Mouse (Mus musculus) neural tube, embryonic 14.5 days (tissue): ENCODE measurements around the gene Tnrc6b. TPM values are rescaled to one million over a fixed set of nuclear protein-coding genes. Genes with fewer than 3 reads are reported as not detected.
A peak's percentile ranks its signal among the peaks of the same experiment; 100 is the strongest.

Experiments
- ATAC-seq: fragments of 200-750 bp; cut with Nextera tagmentation; 2 replicates; pipeline ENCODE4 v1.8.0; 2017; ENCODE audit warnings: low read depth, mild to moderate bottlenecking, moderate TSS enrichment, moderate library complexity
- H3K27ac ChIP-seq: fragments of 300-500 bp; sonication (generic); 2 replicates; pipeline ENCODE4 v1.5.1; 2014; ENCODE audit warnings: low read depth, mild to moderate bottlenecking, control low read depth, low read length, moderate library complexity, mixed read lengths
- H3K27me3 ChIP-seq: fragments of 300-500 bp; sonication (generic); 2 replicates; pipeline ENCODE4 v1.6.1; 2014; ENCODE audit warnings: low read length; ENCODE audit not compliant: control insufficient read depth, insufficient read depth
- H3K36me3 ChIP-seq: fragments of 300-500 bp; sonication (generic); 2 replicates; pipeline ENCODE4 v1.6.1; 2014; ENCODE audit warnings: low read length, mixed read lengths; ENCODE audit not compliant: control insufficient read depth, insufficient read depth
- H3K4me1 ChIP-seq: fragments of 300-500 bp; sonication (generic); 2 replicates; pipeline ENCODE4 v1.6.1; 2014; ENCODE audit warnings: low read length; ENCODE audit not compliant: control insufficient read depth, insufficient read depth
- H3K4me2 ChIP-seq: fragments of 300-500 bp; sonication (generic); 2 replicates; pipeline ENCODE4 v1.6.1; 2014; ENCODE audit warnings: mild to moderate bottlenecking, low read depth, low read length, control low read depth
- H3K4me3 ChIP-seq: fragments of 300-500 bp; sonication (generic); 2 replicates; pipeline ENCODE4 v1.5.1; 2014; ENCODE audit warnings: low read depth, low read length, control low read depth, mixed read lengths
- H3K9ac ChIP-seq: fragments of 300-500 bp; sonication (generic); replicated peaks from 2 replicates; pipeline ENCODE4 v1.6.1; 2014; ENCODE audit warnings: low read depth, mild to moderate bottlenecking, control low read depth, low read length, mixed read lengths
- H3K9me3 ChIP-seq: fragments of 300-500 bp; sonication (generic); 2 replicates; pipeline ENCODE4 v1.6.1; 2016; ENCODE audit warnings: low read length; ENCODE audit not compliant: control insufficient read depth
- WGBS: fragments of 180-500 bp; shearing (Covaris S2); extraction: QIAGEN DNeasy Blood & Tissue Kit; methylation state at CpG from one replicate; pipeline ENCODE4 v1.1.7; 2014; 5-methylcytosine and 5-hydroxymethylcytosine counted together
- polyA plus RNA-seq: library from polyadenylated mRNA; unstranded; fragments of >200 nt; fragmentation: Nextera tagmentation; extraction: Ambion mirVana; gene quantifications from 2 replicates; pipeline ENCODE4 v1.2.1, GENCODE M21; 2014

Tnrc6b gene
- polyA plus RNA-seq, 1 experiment from 2014 or later = 26.5 TPM

DNA sequence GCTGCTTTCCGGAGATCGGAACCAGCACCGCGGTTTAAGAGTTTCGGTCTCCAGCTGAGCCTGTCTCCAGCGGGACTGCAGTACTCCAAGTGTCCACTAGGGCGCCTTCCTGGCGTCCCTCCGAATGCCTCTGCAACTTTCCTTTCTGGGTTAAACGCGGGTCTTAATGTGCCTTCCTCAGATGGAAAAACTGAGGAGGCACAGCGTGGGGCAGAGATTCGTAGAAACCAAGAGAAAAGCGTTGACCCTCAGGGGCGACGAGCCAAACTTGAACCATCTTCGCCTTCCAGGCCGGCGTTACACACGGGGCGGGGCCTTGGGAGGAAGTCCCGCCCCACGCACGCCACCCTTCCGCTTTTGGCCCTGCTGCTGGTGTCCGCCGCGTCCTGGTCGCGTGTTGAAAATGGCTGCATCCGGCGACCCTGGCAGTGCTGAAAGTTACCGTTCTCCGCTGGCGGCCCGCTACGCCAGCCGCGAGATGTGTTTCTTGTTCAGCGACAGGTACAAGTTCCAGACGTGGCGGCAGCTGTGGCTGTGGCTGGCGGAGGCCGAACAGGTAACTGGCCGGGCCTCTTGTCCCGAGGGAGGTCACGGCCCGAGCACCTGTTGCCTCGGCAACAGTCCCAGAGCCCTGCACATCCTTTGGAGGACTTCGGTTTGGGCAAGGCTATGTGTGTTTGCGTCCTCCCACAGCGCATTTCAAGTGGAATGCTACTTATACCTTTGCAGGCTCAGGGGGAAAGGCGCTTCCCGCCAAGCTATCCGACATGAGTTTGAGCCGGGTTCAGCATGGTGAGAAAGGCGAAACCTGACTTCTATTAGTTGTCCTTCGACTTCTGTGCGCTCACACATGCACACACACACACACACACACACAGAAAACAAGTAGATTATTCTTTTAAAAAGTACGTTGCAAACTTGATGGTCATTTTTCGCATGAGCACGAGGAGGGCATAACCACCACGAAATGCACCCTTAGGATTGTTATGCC lies 237.3 kb downstream of the Tnrc6b start, which contains the start of gene Adsl:
Gene Adsl, plus strand, starts transcription at position 346 of the 991 bp plus-strand sequence.
- Histone ChIP-seq H3K4me3 (peak within 1 kb of the TSS; percentile 78), H3K36me3 (0 out of 2 replicates have a peak, but pooled peaks cover 4% of the 10 kb centered on the region), H3K27me3 (no peaks in the 10 kb centered on the region), H3K4me1 (peaks cover 7% of the 10 kb centered on the region; the same call in 1 of the 2 replicates), H3K27ac (peak within 1 kb of the TSS; percentile 55), H3K9me3 (no peaks in the 10 kb centered on the region), H3K4me2 (peak within 1 kb of the TSS; percentile 71), H3K9ac (peak within 1 kb of the TSS; percentile 54)
- ATAC-seq = peak; percentile 94
- WGBS = 1% methylated on average over 63 of the region's 63 CpGs

DNA sequence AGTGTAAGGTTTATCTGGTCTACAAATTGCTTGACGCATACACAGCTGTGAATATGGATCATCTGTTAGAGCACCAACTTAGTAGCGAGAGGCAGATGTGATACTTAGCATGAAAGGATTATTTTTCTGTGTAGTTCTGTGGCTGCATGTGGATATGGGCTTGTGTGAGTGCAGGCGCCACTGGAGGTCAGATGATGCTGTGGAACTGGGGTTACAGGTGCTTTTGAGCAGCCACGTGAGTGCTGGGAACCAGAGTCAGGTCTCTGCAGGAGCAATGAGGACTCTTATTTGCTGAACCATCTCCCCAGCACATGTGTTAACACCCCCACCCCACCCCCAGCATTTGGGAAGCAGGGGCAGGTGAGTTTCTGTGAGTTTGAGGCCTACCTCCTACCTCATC lies 238.3 kb downstream of the Tnrc6b start:
- Histone ChIP-seq H3K9me3 (no peaks in the 10 kb centered on the region), H3K36me3 (peaks cover 4% of the 10 kb centered on the region; the same call in 1 of the 2 replicates), H3K4me3 (peak overlapping the region; percentile 78), H3K4me1 (peaks cover 7% of the 10 kb centered on the region; the same call in 1 of the 2 replicates), H3K4me2 (peak overlapping the region; percentile 71), H3K27ac (no peak overlapping the region), H3K27me3 (no peaks in the 10 kb centered on the region), H3K9ac (no peak overlapping the region)
- no peak for ATAC-seq
- WGBS = 62% methylated on average over 4 of the region's 4 CpGs

DNA sequence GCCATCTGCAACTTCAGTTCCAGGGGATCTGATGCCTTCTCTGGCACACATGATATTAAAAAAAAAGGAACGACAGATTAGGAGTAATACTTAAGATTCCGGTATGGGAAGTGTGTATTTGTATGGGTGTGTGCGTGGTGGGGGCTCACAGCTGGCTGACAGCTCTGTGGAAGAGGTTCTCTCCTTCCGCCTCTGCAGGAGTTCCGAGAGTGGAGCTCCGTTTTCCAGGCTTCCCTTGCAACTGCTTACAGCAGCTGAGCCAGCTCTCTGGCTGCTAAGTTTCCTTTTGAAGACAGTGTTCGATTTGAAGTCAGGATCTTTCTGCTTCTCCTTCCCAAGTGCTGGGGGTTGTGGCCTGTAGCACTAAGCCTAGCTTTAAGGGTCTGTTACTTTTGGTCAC lies 238.9 kb downstream of the Tnrc6b start:
- H3K4me2 ChIP-seq = no peak overlapping the region
- no peaks in the 10 kb centered on the region for H3K9me3 ChIP-seq
- H3K27me3 ChIP-seq = no peaks in the 10 kb centered on the region
- no peak overlapping the region for H3K9ac ChIP-seq
- peaks cover 4% of the 10 kb centered on the region; the same call in 1 of the 2 replicates for H3K36me3 ChIP-seq
- H3K4me1 ChIP-seq = peaks cover 7% of the 10 kb centered on the region; the same call in 1 of the 2 replicates
- H3K27ac ChIP-seq = no peak overlapping the region
- no peak overlapping the region for H3K4me3 ChIP-seq
- no peak for ATAC-seq
- WGBS = 92% methylated on average over 7 of the region's 7 CpGs

DNA sequence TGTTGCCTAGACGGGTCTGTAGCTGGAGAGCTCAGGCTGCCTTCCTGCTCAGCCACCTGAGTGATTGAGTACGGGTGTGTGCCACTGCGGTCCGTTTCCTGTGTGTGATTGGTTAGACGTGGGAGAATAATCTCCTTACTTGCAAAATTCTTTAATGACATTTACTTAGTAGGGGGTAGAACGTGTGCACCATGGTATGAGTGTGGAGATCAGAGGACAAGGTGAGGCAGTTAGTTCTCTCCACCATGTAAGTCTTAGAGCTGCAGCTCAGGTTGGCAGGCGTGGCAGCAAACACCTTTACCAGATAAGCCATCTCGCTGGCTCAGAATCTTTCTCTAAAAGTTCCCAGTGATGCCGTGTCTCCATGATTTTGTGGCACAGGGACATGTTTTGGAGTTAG lies 242.9 kb downstream of the Tnrc6b start:
- H3K4me1 ChIP-seq = peaks cover 5% of the 10 kb centered on the region; the same call in 1 of the 2 replicates
- no peak overlapping the region for H3K27ac ChIP-seq
- no peaks in the 10 kb centered on the region for H3K9me3 ChIP-seq
- no peaks in the 10 kb centered on the region for H3K27me3 ChIP-seq
- H3K4me2 ChIP-seq = no peak overlapping the region
- H3K36me3 ChIP-seq = peaks cover 15% of the 10 kb centered on the region
- H3K9ac ChIP-seq = no peak overlapping the region
- no peak overlapping the region for H3K4me3 ChIP-seq
- WGBS = 94% methylated on average over 9 of the region's 9 CpGs
- ATAC-seq = no peak

DNA sequence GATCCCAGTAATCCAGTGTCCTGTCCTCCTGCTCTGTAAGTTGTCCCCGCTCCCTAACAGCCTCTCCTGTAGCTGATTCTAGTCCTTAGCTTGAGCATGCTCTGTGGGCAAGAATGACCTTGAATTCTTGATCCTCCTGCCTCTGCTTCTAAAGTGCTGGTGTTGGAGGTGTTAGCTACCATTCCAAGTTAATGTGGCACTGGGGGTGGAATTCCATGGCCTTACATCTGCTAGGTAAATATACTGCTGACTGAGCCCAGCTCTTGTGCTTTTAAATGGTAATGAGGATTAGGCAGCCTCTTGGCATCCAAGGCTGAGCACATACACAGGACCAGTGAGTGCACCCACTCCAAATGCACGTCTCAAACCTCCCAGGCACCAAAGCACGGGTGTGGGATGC lies 243.7 kb downstream of the Tnrc6b start:
- Histone ChIP-seq H3K4me3 (no peak overlapping the region), H3K9me3 (no peaks in the 10 kb centered on the region), H3K4me1 (no peaks in the 10 kb centered on the region), H3K27ac (no peak overlapping the region), H3K27me3 (no peaks in the 10 kb centered on the region), H3K36me3 (peaks cover 20% of the 10 kb centered on the region), H3K9ac (no peak overlapping the region), H3K4me2 (no peak overlapping the region)
- no peak for ATAC-seq
- WGBS = 88% methylated on average over 3 of the region's 3 CpGs

DNA sequence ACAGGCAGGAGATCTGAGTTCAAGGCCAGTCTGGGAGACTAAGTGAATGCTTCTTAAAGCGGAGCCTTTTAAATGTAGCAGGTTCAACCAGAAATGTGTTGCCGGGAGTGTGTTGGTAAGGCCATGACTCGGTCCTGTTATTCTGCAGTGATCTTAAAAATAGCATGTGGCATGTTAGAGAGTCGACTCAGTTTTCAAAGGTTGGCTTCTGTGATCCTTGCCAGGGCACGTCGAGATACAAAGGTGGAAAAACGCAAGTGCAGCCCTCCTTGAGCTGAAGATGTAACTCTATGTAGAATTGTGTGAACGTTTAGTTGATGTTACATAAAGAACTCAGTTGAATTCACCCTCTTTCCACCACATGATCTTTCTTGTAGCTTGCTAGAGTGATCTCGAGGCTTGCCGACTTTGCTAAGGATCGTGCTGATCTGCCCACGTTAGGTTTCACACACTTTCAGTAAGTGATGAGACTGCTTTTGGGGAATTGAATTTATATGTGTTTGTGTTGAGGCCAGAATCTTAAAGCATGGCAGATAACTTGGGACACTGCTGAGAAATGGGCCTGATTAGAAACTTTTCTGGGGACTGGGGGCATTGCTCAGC lies 244.8 kb downstream of the Tnrc6b start:
- H3K4me3 ChIP-seq = no peak overlapping the region
- WGBS = 96% methylated on average over 12 of the region's 12 CpGs
- no peaks in the 10 kb centered on the region for H3K4me1 ChIP-seq
- no peak overlapping the region for H3K27ac ChIP-seq
- H3K9ac ChIP-seq = no peak overlapping the region
- ATAC-seq = no peak
- no peaks in the 10 kb centered on the region for H3K9me3 ChIP-seq
- H3K27me3 ChIP-seq = no peaks in the 10 kb centered on the region
- no peak overlapping the region for H3K4me2 ChIP-seq
- peaks cover 31% of the 10 kb centered on the region for H3K36me3 ChIP-seq

DNA sequence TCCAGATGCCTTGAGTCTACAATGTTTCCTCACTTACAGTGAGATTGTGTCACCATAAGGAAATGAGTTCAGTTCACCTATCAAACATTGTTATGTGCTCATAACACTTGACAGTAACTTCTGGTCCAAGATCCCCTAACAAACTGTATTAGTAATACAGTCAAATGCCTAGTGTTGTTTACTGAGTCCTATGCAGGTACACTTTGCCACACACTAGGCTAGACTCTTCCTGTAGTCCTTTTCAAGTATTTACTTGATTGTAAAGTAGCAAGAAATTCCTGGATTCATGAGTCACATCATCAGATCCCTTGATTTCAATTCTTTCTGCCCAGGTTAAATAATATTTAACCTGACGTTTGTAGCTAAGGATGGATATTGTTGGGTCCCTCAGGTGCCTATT lies 258.3 kb downstream of the Tnrc6b start:
- no peak for ATAC-seq
- Histone ChIP-seq H3K9ac (no peak overlapping the region), H3K4me1 (no peaks in the 10 kb centered on the region), H3K36me3 (peaks cover 38% of the 10 kb centered on the region), H3K9me3 (no peaks in the 10 kb centered on the region), H3K4me3 (no peak overlapping the region), H3K4me2 (no peak overlapping the region), H3K27me3 (no peaks in the 10 kb centered on the region), H3K27ac (no peak overlapping the region)
- WGBS = 90% methylated on average over 1 of the region's 1 CpGs

DNA sequence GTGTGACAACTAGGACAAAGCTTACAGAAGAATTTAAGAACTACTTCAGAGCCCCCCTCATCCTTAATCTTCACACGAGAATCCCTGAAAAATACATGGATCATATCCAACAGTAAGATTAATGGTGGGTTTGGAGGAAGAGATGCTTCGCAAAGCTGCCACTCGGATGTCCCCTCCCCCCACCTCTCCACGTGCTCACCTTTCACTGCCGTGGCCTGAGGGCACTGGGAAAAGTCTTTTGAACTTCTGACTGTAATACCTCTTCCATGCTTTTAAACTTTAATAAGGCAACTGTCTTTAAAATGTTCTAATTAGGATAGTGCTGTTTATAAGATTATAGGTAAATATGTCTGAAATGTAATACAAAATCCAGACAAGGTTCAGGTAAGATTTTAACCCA lies 263.2 kb downstream of the Tnrc6b start:
- Histone ChIP-seq H3K9me3 (no peaks in the 10 kb centered on the region), H3K4me3 (no peak overlapping the region), H3K4me2 (no peak overlapping the region), H3K36me3 (peaks cover 8% of the 10 kb centered on the region; the same call in 1 of the 2 replicates), H3K27ac (no peak overlapping the region), H3K9ac (no peak overlapping the region), H3K4me1 (no peaks in the 10 kb centered on the region), H3K27me3 (no peaks in the 10 kb centered on the region)
- WGBS = 57% methylated on average over 5 of the region's 5 CpGs
- ATAC-seq = no peak

DNA sequence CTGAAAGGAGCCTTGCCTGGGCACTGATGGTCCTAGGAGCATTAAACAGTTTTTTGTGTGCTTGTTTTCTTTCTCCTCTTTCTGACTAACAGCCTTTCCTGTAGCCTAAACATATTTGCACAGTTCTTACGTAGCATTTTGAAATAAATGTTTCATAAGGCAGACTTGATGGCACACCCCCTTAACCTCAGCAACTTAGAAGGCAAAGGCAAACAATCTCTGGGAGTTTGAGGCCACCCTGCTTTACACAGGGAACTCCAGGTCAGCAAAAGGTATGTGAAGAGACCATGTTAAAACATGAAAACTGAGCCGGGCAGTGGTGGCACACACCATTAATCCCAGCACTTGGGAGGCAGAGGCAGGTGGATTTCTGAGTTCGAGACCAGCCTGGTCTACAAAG lies 264.6 kb downstream of the Tnrc6b start:
- Histone ChIP-seq H3K27ac (no peak overlapping the region), H3K4me3 (no peak overlapping the region), H3K4me1 (no peaks in the 10 kb centered on the region), H3K9ac (no peak overlapping the region), H3K4me2 (no peak overlapping the region), H3K27me3 (no peaks in the 10 kb centered on the region), H3K9me3 (no peaks in the 10 kb centered on the region), H3K36me3 (no peaks in the 10 kb centered on the region)
- WGBS = 94% methylated on average over 3 of the region's 3 CpGs
- ATAC-seq = no peak
